Mouse (Mus musculus): ENCODE data around the gene Ubac1.

- no peak for TF ChIP-seq CTCF (IDR thresholded peaks at IDR 0.05; ENCODE audit: low read depth, low read length)
- no peak for TF ChIP-seq POLR2A (IDR thresholded peaks at IDR 0.05; ENCODE audit: extremely low read depth, insufficient read depth, low read length)
These were observed 29.3 kb downstream of the Ubac1 start for GRCm38 (mm10) chr2:25992285-25992684.

All from liver, adult 2 months (tissue).